Mouse (Mus musculus): ENCODE data around the gene Elfn2.

- TF ChIP-seq CTCF (IDR thresholded peaks at IDR 0.05; ENCODE audit: low read depth, low read length) (no peak), POLR2A (IDR thresholded peaks at IDR 0.05; ENCODE audit: extremely low read depth, insufficient read depth, low read length) (no peak)
These were observed 45.1 kb downstream of the Elfn2 start for GRCm38 (mm10) chr15:78673436-78673835.

All from liver, adult 2 months (tissue).